Mouse (Mus musculus) layer of hippocampus, postnatal 36 days (tissue): Measurements from ENCODE around the gene Col7a1. TPM values are rescaled to one million over a fixed set of nuclear protein-coding genes. Genes with fewer than 3 reads are reported as not detected.

ENCODE experiments used
- DNase-seq, 2 experiments: peaks; one replicate each; pipeline ENCODE4 v3.0.0; 2022
- microRNA-seq, 2 experiments: library from miRNA; unstranded; fragments of <30 nt; microRNA quantifications; one replicate each; pipeline ENCODE4 v1.2.0; 2021
- total RNA-seq, 2 experiments: library from RNA; stranded (reverse); gene quantifications; 2 replicates each; pipeline ENCODE4 v1.2.3; 2021

Gene Col7a1
- total RNA-seq, 2 experiments from 2014 or later: 2.8 to 5.0 TPM

- DNase-seq: no peak
Measured at GRCm38 (mm10) chr9:109021428-109021827, 68.0 kb downstream of the Col7a1 start.

- DNase-seq: no peak
Measured at GRCm38 (mm10) chr9:109022866-109023685, 69.7 kb downstream of the Col7a1 start.

GRCm38 (mm10) chr9:109027521-109027920, 74.1 kb downstream of the Col7a1 start:
- no peak for DNase-seq

GRCm38 (mm10) chr9:109028421-109028820, 75.0 kb downstream of the Col7a1 start:
- DNase-seq: no peak

GRCm38 (mm10) chr9:109028919-109029318, 75.5 kb downstream of the Col7a1 start:
- DNase-seq: no peak

- no peak for DNase-seq
Measured at GRCm38 (mm10) chr9:109030312-109030711, 76.9 kb downstream of the Col7a1 start.

GRCm38 (mm10) chr9:109031001-109031400, 77.6 kb downstream of the Col7a1 start:
- no peak for DNase-seq

- DNase-seq: no peak
Measured at GRCm38 (mm10) chr9:109031686-109032085, 78.3 kb downstream of the Col7a1 start.

GRCm38 (mm10) chr9:109032435-109032834, 79.0 kb downstream of the Col7a1 start:
- DNase-seq: no peak

Small RNAs within 50 kb of the gene (microRNA-seq; reads per million reads assigned to microRNA genes)
- gene Mir711: 0 reads per million in 2 experiments

Other genes starting within 250 kb of the Col7a1 start
- gene Ip6k2, start 169.8 kb upstream of the Col7a1 start, total RNA-seq: 100 to 1,000 TPM; 233 to 259 TPM
- gene Nckipsd, start 145.2 kb upstream of the Col7a1 start, total RNA-seq: 10 to 100 TPM; 70.3 TPM
- gene Celsr3, start 127.3 kb upstream of the Col7a1 start, total RNA-seq: 10 to 100 TPM; 60.6 to 73.4 TPM
- gene Slc26a6, start 100.3 kb upstream of the Col7a1 start, total RNA-seq: 10 to 100 TPM; 17.9 to 23.1 TPM
- not detected for gene Tmem89, start 39.0 kb upstream of the Col7a1 start, total RNA-seq
- gene Uqcrc1, start 17.0 kb upstream of the Col7a1 start, total RNA-seq: 100 to 1,000 TPM; 346 to 350 TPM
- gene Ucn2, start 32.4 kb downstream of the Col7a1 start, total RNA-seq: under 1 TPM; 0.33 to 0.40 TPM
- 10 to 100 TPM; 10.2 to 15.4 TPM for gene Pfkfb4, start 38.2 kb downstream of the Col7a1 start, total RNA-seq
- gene Shisa5, start 85.0 kb downstream of the Col7a1 start, total RNA-seq: 10 to 100 TPM; 40.4 to 48.9 TPM
- gene Trex1, start 106.1 kb downstream of the Col7a1 start, total RNA-seq: 10 to 100 TPM; 15.6 to 17.2 TPM
- 10 to 100 TPM; 28.1 to 31.0 TPM for gene Atrip, start 120.5 kb downstream of the Col7a1 start, total RNA-seq
- 1 to 10 TPM; 8.5 to 9.1 TPM for gene Ccdc51, start 128.9 kb downstream of the Col7a1 start, total RNA-seq
- 100 to 1,000 TPM; 303 to 338 TPM for gene Tma7, start 129.0 kb downstream of the Col7a1 start, total RNA-seq
- 10 to 100 TPM; 79.7 to 88.6 TPM for gene Plxnb1, start 141.8 kb downstream of the Col7a1 start, total RNA-seq
- not detected for gene Fbxw21, start 208.5 kb downstream of the Col7a1 start, total RNA-seq
- not detected for gene Fbxw13, start 242.4 kb downstream of the Col7a1 start, total RNA-seq